Mouse (Mus musculus) limb, embryonic 13.5 days (tissue): ENCODE results near the gene Chd2. TPM values are rescaled to one million over a fixed set of nuclear protein-coding genes. Genes with fewer than 3 reads are reported as not detected.

Experiments
- ATAC-seq: fragments of 200-750 bp; cut with Nextera tagmentation; 2 replicates; pipeline ENCODE4 v1.8.0; 2017; ENCODE audit warnings: low read depth, moderate number of reproducible peaks, moderate TSS enrichment; ENCODE audit not compliant: low FRiP score
- H3K27ac ChIP-seq: fragments of 300-500 bp; sonication (generic); 2 replicates; pipeline ENCODE4 v1.5.1; 2015; ENCODE audit warnings: inconsistent platforms, mild to moderate bottlenecking, moderate library complexity
- H3K27me3 ChIP-seq: fragments of 300-500 bp; sonication (generic); 2 replicates; pipeline ENCODE4 v1.6.1; 2015; ENCODE audit warnings: mild to moderate bottlenecking, inconsistent platforms
- H3K36me3 ChIP-seq: fragments of 300-500 bp; sonication (generic); 2 replicates; pipeline ENCODE4 v1.6.1; 2015; ENCODE audit warnings: inconsistent platforms, mild to moderate bottlenecking, moderate library complexity
- H3K4me1 ChIP-seq: fragments of 300-500 bp; sonication (generic); 2 replicates; pipeline ENCODE4 v1.6.1; 2015; ENCODE audit warnings: inconsistent platforms
- H3K4me2 ChIP-seq: fragments of 300-500 bp; sonication (generic); replicated peaks from 2 replicates; pipeline ENCODE4 v1.6.1; 2015; ENCODE audit warnings: inconsistent platforms, mild to moderate bottlenecking, moderate library complexity
- H3K4me3 ChIP-seq: fragments of 300-500 bp; sonication (generic); 2 replicates; pipeline ENCODE4 v1.5.1; 2015; ENCODE audit warnings: moderate library complexity, mild to moderate bottlenecking, inconsistent platforms
- H3K9ac ChIP-seq: fragments of 300-500 bp; sonication (generic); 2 replicates; pipeline ENCODE4 v1.6.1; 2015; ENCODE audit warnings: mild to moderate bottlenecking, inconsistent platforms
- H3K9me3 ChIP-seq: fragments of 300-500 bp; sonication (generic); 2 replicates; pipeline ENCODE4 v1.6.1; 2016; ENCODE audit warnings: inconsistent platforms
- WGBS: fragments of 180-500 bp; shearing (Covaris S2); methylation state at CpG from one replicate; pipeline ENCODE4 v1.1.7; 2015; 5-methylcytosine and 5-hydroxymethylcytosine counted together
- polyA plus RNA-seq: library from polyadenylated mRNA; unstranded; fragments of >200 nt; fragmentation: Nextera tagmentation; extraction: Ambion mirVana; gene quantifications from 2 replicates; pipeline ENCODE4 v1.2.1, GENCODE M21; 2015

The Chd2 gene
- polyA plus RNA-seq, 1 experiment from 2014 or later: 66.3 TPM

DNA sequence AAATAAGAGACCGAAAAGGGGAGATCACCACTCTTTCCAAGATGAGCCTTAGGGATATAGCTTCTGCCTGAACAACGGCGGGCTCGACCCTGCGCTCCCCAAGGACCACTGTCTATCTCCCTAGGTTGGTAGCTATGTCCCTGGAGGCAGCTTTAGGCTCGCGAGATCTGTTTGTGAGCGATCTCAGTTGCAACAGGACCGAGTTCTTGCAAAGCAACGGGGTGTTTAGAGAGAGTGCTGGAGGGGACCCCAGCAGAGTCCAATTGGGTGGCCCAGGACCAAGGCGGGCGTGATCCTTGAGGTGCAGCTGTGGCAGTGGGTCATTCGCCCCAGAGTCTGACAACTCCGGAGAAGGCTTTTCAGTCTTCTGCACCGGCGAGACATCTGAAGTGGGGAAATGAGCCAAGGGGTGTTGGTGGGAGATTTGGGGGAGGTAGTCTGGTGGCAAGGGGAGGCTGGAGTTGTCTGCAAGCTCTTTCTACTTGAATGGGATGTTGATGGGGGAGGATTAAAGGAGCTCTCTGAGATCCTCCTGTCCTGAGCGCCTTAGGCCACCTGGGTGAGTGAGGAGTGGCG, 151.1 kb downstream of the Chd2 start:
- 1% methylated on average over 18 of the region's 18 CpGs for WGBS
- H3K9me3 ChIP-seq: no peaks in the 10 kb centered on the region
- H3K27me3 ChIP-seq: no peaks in the 10 kb centered on the region
- peak overlapping the region; percentile 99 for H3K27ac ChIP-seq
- H3K4me2 ChIP-seq: peak overlapping the region; percentile 92
- H3K36me3 ChIP-seq: peaks cover 6% of the 10 kb centered on the region; the same call in 1 of the 2 replicates
- H3K4me1 ChIP-seq: peaks cover 47% of the 10 kb centered on the region
- peak; percentile 12 for ATAC-seq
- peak overlapping the region; percentile 90 for H3K4me3 ChIP-seq
- H3K9ac ChIP-seq: peak overlapping the region; percentile 66

DNA sequence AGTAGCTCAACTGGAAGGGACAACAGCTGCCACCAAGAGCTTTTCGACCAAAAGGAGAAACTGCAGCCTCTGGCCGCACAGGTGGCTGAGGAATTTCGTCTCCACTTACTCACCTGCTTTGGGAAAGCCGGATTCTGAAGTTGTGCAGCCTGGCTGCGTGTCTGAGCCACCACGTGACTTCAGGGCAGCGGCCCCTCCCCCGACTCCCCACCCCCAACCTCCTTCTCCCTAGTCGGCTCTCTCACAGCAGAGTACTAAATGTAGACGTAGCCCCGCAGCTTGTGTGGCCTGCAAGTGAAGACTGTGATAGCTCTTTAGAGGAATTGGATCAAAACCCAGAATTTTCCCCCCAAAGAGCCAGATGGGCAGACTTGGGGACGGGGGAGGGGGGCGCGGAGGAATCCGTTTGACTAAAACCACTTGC, 151.7 kb downstream of the Chd2 start:
- H3K4me2 ChIP-seq: peak overlapping the region; percentile 92
- 2% methylated on average over 15 of the region's 15 CpGs for WGBS
- peak overlapping the region; percentile 99 for H3K27ac ChIP-seq
- peak overlapping the region; percentile 66; the same call in 1 of the 2 replicates for H3K9ac ChIP-seq
- peaks cover 41% of the 10 kb centered on the region for H3K4me1 ChIP-seq
- H3K4me3 ChIP-seq: peak overlapping the region; percentile 90
- ATAC-seq: no peak
- no peaks in the 10 kb centered on the region for H3K9me3 ChIP-seq
- H3K36me3 ChIP-seq: peaks cover 3% of the 10 kb centered on the region; the same call in 1 of the 2 replicates
- H3K27me3 ChIP-seq: no peaks in the 10 kb centered on the region

DNA sequence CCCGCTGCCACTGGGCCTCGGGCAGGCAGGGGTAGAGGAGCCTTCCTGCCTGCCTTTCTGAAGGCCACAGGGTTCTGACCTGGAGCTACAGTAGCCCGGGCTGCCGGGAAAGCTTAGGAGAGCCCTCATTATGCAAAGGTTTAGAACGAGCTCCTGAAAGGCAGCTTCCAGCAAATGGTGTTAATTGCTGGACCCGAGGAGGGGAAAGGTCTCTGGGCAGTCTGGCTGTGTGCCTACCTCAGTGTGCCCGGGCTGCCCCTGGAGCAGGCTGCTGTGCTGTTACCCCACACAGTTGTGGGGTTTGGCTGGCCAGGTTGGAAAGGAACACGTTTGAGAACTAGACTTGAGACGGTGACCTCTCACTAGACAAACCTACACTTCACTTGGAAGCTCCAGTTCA, 152.2 kb downstream of the Chd2 start:
- Histone ChIP-seq H3K4me2 (peak overlapping the region; percentile 92), H3K9me3 (no peaks in the 10 kb centered on the region), H3K4me1 (peaks cover 36% of the 10 kb centered on the region), H3K36me3 (no peaks in the 10 kb centered on the region), H3K27me3 (no peaks in the 10 kb centered on the region), H3K9ac (0 out of 2 replicates have a peak overlapping the region, but pooled peaks have one; percentile 19), H3K27ac (peak overlapping the region; percentile 99; the same call in 1 of the 2 replicates), H3K4me3 (peak overlapping the region; percentile 90)
- 10% methylated on average over 9 of the region's 9 CpGs for WGBS
- no peak for ATAC-seq

DNA sequence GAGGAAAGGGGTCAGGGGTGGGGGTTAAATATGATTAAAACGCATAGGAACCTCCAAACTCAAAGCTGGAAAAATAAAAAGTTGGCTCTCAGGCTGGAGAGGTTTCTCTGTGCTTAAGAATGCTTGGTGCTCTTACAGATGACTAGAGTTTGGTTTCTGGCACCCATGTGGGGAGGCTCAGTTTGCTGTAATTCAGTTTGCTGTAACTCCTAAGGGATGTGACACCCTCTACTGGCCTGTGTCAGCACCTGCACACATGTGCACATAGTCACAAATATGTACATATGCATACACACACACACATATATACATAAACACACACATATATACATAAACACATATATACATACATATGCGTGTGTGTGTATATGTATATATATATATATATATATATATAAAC, 152.8 kb downstream of the Chd2 start:
- Histone ChIP-seq H3K4me1 (peaks cover 31% of the 10 kb centered on the region), H3K36me3 (no peaks in the 10 kb centered on the region), H3K4me3 (no peak overlapping the region), H3K9ac (no peak overlapping the region), H3K27me3 (no peaks in the 10 kb centered on the region), H3K4me2 (no peak overlapping the region), H3K9me3 (no peaks in the 10 kb centered on the region), H3K27ac (no peak overlapping the region)
- 67% methylated on average over 2 of the region's 2 CpGs for WGBS
- no peak for ATAC-seq

DNA sequence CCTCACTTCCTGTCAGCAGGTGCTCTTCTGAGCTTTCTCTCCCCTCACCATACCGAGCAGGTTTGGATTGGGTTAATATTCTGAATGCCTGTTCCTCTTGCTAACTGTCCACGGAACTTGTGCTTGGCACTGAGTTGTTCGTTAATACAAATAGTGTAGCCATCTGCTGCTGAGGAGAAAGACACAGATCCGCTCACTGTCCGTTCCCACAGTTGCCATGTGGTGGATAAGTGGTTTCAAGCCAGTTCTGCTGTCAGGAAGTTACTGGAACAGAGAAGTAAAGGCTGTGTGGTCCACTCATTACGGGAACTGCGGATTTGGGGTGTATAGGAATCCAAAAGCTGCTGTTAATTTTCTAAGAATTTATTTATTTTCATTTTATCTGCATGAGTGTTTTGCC, 158.8 kb downstream of the Chd2 start:
- peaks cover 7% of the 10 kb centered on the region; the same call in 1 of the 2 replicates for H3K4me1 ChIP-seq
- H3K4me2 ChIP-seq: no peak overlapping the region
- peaks cover 16% of the 10 kb centered on the region for H3K27me3 ChIP-seq
- no peaks in the 10 kb centered on the region for H3K9me3 ChIP-seq
- H3K36me3 ChIP-seq: no peaks in the 10 kb centered on the region
- no peak for ATAC-seq
- no peak overlapping the region for H3K9ac ChIP-seq
- no peak overlapping the region for H3K4me3 ChIP-seq
- H3K27ac ChIP-seq: no peak overlapping the region
- WGBS: 84% methylated on average over 7 of the region's 7 CpGs

DNA sequence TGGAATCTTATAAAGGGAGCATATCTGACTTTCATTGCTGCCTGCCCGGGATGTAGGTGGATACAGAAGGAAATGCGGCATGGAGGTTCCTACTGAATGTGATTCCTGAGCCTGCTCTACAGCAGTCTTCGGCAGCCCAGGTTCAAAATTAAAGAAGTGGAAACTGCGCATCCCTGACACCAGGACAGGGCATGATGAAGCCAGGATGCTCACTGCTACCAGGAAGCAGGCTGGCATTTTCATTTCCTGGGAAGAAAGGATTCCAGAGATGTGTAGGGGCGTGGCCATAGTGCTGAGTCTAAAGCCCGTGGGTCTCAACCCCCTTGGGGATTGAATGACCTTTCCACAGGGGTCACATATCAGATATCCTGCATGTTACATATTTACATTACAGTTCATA, 163.6 kb downstream of the Chd2 start:
- no peak overlapping the region for H3K27ac ChIP-seq
- no peaks in the 10 kb centered on the region for H3K36me3 ChIP-seq
- H3K9ac ChIP-seq: no peak overlapping the region
- peak overlapping the region; percentile 99 for H3K4me2 ChIP-seq
- WGBS: 75% methylated on average over 6 of the region's 6 CpGs
- H3K27me3 ChIP-seq: peaks cover 49% of the 10 kb centered on the region
- H3K4me3 ChIP-seq: 0 out of 2 replicates have a peak overlapping the region, but pooled peaks have one; percentile 70
- peaks cover 36% of the 10 kb centered on the region for H3K4me1 ChIP-seq
- no peaks in the 10 kb centered on the region for H3K9me3 ChIP-seq
- no peak for ATAC-seq

DNA sequence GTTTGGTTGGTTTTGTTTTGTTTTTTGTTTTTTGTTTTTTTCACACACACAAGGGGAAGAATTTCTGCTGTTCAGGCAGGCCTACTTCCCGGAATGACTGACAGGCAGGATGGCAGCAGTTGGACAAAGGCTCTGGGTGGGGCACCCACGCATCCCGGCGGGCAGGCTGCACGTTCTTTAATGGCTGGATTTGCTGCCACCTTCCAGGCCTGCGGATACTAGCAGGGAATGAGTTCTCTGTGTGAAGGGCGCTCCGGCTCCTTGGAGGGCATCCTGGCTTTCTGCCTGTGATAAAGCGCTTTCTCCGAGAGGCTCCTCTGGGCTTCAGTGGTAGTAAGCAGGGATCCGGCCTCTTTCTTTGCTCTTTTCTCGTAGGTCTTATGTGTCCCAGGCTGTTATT, 164.3 kb downstream of the Chd2 start:
- Histone ChIP-seq H3K4me2 (peak overlapping the region; percentile 99), H3K36me3 (no peaks in the 10 kb centered on the region), H3K4me3 (peak overlapping the region; percentile 70), H3K4me1 (peaks cover 39% of the 10 kb centered on the region), H3K9me3 (no peaks in the 10 kb centered on the region), H3K27ac (no peak overlapping the region), H3K9ac (peak overlapping the region; percentile 50; the same call in 1 of the 2 replicates), H3K27me3 (peaks cover 57% of the 10 kb centered on the region)
- 57% methylated on average over 12 of the region's 12 CpGs for WGBS
- no peak for ATAC-seq

Other genes starting within 250 kb of the Chd2 start
- 25.3 and 25.6 TPM in 2 replicates for gene Rgma, start 166.3 kb downstream of the Chd2 start, polyA plus RNA-seq
- 37.4 TPM in 2 replicates for gene Fam174b, start 198.5 kb upstream of the Chd2 start, polyA plus RNA-seq